Mouse (Mus musculus): Measurements from ENCODE around the gene Slc46a3. TPM values are rescaled to one million over a fixed set of nuclear protein-coding genes. Genes with fewer than 3 reads are reported as not detected.
"Not testable (repeated sequence)": the region's sequence is repeated elsewhere in the genome, so short reads cannot be mapped to it uniquely, and the experiment has no call there.

The Slc46a3 gene
- polyA plus RNA-seq, 1 experiment from 2014 or later = 3.6 TPM

- Histone ChIP-seq H3K27ac (no peak overlapping the region), H3K9me3 (replicated peaks) (no peaks in the 10 kb centered on the region), H3K9ac (no peak overlapping the region), H3K4me3 (no peak overlapping the region), H3K36me3 (no peaks in the 10 kb centered on the region), H3K4me2 (replicated peaks) (no peak overlapping the region), H3K4me1 (peaks cover 6% of the 10 kb centered on the region), H3K27me3 (no peaks in the 10 kb centered on the region)
- 83% methylated on average over 12 of the region's 12 CpGs for WGBS
- ATAC-seq (ENCODE audit: low FRiP score) = no peak
Measured at GRCm38 (mm10) chr5:147910807-147911509, 16.3 kb upstream of the Slc46a3 start.

DNA sequence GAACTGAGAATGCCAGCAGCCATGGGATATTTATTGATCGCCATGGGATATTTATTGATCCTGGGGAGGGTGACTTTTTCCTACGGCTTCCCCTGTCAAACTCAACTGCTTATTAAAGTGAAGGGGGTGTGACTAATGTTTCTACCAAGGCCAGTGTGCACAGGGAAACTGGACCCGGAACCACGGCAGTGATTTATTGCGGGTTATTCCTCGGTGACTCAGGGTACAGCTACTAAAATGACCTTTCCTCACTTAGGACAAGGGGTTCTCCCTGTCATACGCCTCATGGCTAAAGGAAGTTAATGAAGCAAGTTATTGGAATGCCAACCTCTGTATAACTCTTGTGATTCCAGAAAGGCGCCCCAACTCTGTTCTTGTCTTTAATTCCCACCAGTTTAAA is 13.2 kb upstream of the Slc46a3 start:
- H3K36me3 ChIP-seq = no peaks in the 10 kb centered on the region
- H3K4me3 ChIP-seq = no peak overlapping the region
- no peak overlapping the region for H3K27ac ChIP-seq
- no peak overlapping the region for H3K9ac ChIP-seq
- H3K9me3 ChIP-seq (replicated peaks) = no peaks in the 10 kb centered on the region
- WGBS = 87% methylated on average over 8 of the region's 8 CpGs
- no peak for ATAC-seq (ENCODE audit: low FRiP score)
- no peaks in the 10 kb centered on the region for H3K4me1 ChIP-seq
- H3K27me3 ChIP-seq = no peaks in the 10 kb centered on the region
- no peak overlapping the region for H3K4me2 ChIP-seq (replicated peaks)

DNA sequence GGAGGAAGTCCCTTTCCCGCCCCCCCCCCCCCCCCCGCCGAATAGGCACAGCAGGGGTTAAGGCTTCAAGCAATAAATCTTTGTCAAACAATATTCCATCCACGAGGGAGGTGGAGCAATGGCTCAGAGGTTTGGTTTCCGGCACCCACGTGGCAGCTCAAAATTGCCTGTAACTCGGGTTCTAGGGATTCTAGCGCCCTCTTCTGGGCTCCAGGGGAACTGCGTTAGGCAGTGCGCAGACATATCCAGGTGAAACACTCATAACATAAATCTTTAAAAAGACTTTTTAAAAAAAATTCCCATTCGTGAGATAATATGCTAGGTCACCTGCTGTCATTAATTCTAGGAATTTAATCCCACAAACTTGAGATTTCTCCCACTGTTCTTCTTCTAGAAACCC is 12.5 kb upstream of the Slc46a3 start:
- no peak overlapping the region for H3K9ac ChIP-seq
- H3K9me3 ChIP-seq (replicated peaks) = no peaks in the 10 kb centered on the region
- no peaks in the 10 kb centered on the region for H3K27me3 ChIP-seq
- H3K4me1 ChIP-seq = no peaks in the 10 kb centered on the region
- ATAC-seq (ENCODE audit: low FRiP score) = no peak
- no peaks in the 10 kb centered on the region for H3K36me3 ChIP-seq
- H3K4me3 ChIP-seq = no peak overlapping the region
- 57% methylated on average over 8 of the region's 11 CpGs for WGBS
- no peak overlapping the region for H3K27ac ChIP-seq
- no peak overlapping the region for H3K4me2 ChIP-seq (replicated peaks)

DNA sequence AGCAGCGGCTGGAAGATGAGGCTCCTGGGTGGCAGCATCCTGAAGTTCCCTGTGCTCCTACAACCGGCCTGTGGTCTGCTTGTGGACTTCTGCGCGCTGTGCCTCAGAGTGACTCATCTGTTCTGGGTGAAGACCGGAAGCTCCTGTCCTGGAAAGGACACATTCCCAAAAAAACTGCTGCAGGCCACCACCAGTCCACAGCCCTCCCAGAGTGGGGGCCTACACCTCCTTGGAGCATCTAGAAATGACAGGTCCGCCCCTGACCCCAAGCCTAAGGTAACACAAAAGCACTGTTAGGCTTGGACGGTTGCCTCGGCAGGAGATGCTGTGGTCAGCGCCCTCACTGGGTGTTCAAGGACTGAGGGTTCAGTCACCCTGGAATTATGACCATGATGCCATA is 8.6 kb upstream of the Slc46a3 start:
- Histone ChIP-seq H3K27me3 (no peaks in the 10 kb centered on the region; the same call in 1 of the 2 replicates), H3K4me3 (no peak overlapping the region), H3K27ac (no peak overlapping the region), H3K9ac (no peak overlapping the region), H3K36me3 (no peaks in the 10 kb centered on the region), H3K4me2 (replicated peaks) (no peak overlapping the region), H3K4me1 (no peaks in the 10 kb centered on the region), H3K9me3 (replicated peaks) (no peaks in the 10 kb centered on the region)
- 86% methylated on average over 9 of the region's 9 CpGs for WGBS
- ATAC-seq (ENCODE audit: low FRiP score) = no peak

GRCm38 (mm10) chr5:147902008-147902757 is 7.6 kb upstream of the Slc46a3 start:
- Histone ChIP-seq H3K27ac (no peak overlapping the region), H3K27me3 (no peaks in the 10 kb centered on the region; the same call in 1 of the 2 replicates), H3K4me2 (replicated peaks) (no peak overlapping the region), H3K4me3 (no peak overlapping the region), H3K9me3 (replicated peaks) (no peaks in the 10 kb centered on the region), H3K9ac (no peak overlapping the region), H3K36me3 (no peaks in the 10 kb centered on the region), H3K4me1 (no peaks in the 10 kb centered on the region)
- no peak for ATAC-seq (ENCODE audit: low FRiP score)
- 87% methylated on average over 15 of the region's 15 CpGs for WGBS

GRCm38 (mm10) chr5:147898968-147899549 is 4.4 kb upstream of the Slc46a3 start:
- WGBS = 64% methylated on average over 4 of the region's 4 CpGs
- Histone ChIP-seq H3K4me2 (replicated peaks) (no peak overlapping the region), H3K9ac (no peak overlapping the region), H3K4me1 (peaks cover 7% of the 10 kb centered on the region), H3K36me3 (no peaks in the 10 kb centered on the region), H3K9me3 (replicated peaks) (no peaks in the 10 kb centered on the region), H3K4me3 (no peak overlapping the region), H3K27ac (no peak overlapping the region), H3K27me3 (peaks cover 9% of the 10 kb centered on the region)
- ATAC-seq (ENCODE audit: low FRiP score) = no peak

- no peak overlapping the region for H3K4me3 ChIP-seq
- peaks cover 15% of the 10 kb centered on the region for H3K4me1 ChIP-seq
- WGBS = 77% methylated on average over 2 of the region's 2 CpGs
- no peaks in the 10 kb centered on the region for H3K9me3 ChIP-seq (replicated peaks)
- H3K4me2 ChIP-seq (replicated peaks) = no peak overlapping the region
- H3K9ac ChIP-seq = no peak overlapping the region
- H3K36me3 ChIP-seq = no peaks in the 10 kb centered on the region
- H3K27ac ChIP-seq = no peak overlapping the region
- H3K27me3 ChIP-seq = peaks cover 13% of the 10 kb centered on the region
- ATAC-seq (ENCODE audit: low FRiP score) = no peak
Measured at GRCm38 (mm10) chr5:147898254-147898653, 3.6 kb upstream of the Slc46a3 start.

DNA sequence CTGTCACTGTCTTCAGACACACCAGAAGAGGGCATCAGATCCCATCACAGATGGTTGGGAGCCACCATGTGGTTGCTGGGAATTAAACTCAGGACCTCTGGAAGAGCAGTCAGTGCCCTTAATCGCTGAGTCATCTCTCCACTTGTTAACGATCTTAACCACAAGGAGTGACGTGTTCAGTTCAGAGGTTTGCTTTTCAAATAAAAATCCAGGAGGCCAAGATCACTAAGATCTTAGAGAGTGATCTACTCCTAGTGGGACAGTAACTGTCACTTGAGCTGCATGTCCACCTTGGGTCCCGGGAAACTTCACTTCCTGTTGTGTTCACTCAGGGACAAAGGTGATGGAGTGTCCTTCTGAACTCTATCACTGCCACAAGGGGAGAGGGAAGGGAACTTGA is 1.9 kb upstream of the Slc46a3 start:
- H3K27ac ChIP-seq; H3K9ac ChIP-seq; H3K36me3 ChIP-seq; ATAC-seq (ENCODE audit: low FRiP score); H3K4me2 ChIP-seq (replicated peaks); H3K9me3 ChIP-seq (replicated peaks); H3K4me3 ChIP-seq: not testable (repeated sequence)
- 84% methylated on average over 4 of the region's 4 CpGs for WGBS
- H3K4me1 ChIP-seq = peaks cover 18% of the 10 kb centered on the region
- H3K27me3 ChIP-seq = peaks cover 24% of the 10 kb centered on the region

GRCm38 (mm10) chr5:147895436-147896198 is 1.0 kb upstream of the Slc46a3 start:
- no peak for ATAC-seq (ENCODE audit: low FRiP score)
- Histone ChIP-seq H3K4me1 (peaks cover 18% of the 10 kb centered on the region), H3K27ac (no peak overlapping the region), H3K27me3 (peaks cover 24% of the 10 kb centered on the region), H3K36me3 (no peaks in the 10 kb centered on the region), H3K4me3 (peak overlapping the region; percentile 67), H3K4me2 (replicated peaks) (peak overlapping the region; percentile 97), H3K9ac (0 out of 2 replicates have a peak overlapping the region, but pooled peaks have one; percentile 19), H3K9me3 (replicated peaks) (no peaks in the 10 kb centered on the region)
- 24% methylated on average over 16 of the region's 16 CpGs for WGBS

GRCm38 (mm10) chr5:147893766-147894454 is 705 bp downstream of the Slc46a3 start:
- Histone ChIP-seq H3K4me2 (replicated peaks) (peak overlapping the region; percentile 97), H3K36me3 (no peaks in the 10 kb centered on the region), H3K9me3 (replicated peaks) (no peaks in the 10 kb centered on the region), H3K27ac (no peak overlapping the region), H3K9ac (peak overlapping the region; percentile 59), H3K4me3 (peak overlapping the region; percentile 67), H3K4me1 (peaks cover 18% of the 10 kb centered on the region), H3K27me3 (peaks cover 24% of the 10 kb centered on the region)
- 3% methylated on average over 25 of the region's 25 CpGs for WGBS
- ATAC-seq (ENCODE audit: low FRiP score) = peak; percentile 47; the same call in 1 of the 2 replicates

- Histone ChIP-seq H3K4me1 (peaks cover 18% of the 10 kb centered on the region), H3K9me3 (replicated peaks) (no peaks in the 10 kb centered on the region), H3K4me3 (no peak overlapping the region), H3K36me3 (no peaks in the 10 kb centered on the region), H3K27ac (peak overlapping the region; percentile 30; the same call in 1 of the 2 replicates), H3K9ac (no peak overlapping the region), H3K27me3 (peaks cover 24% of the 10 kb centered on the region), H3K4me2 (replicated peaks) (peak overlapping the region; percentile 97)
- 9% methylated on average over 9 of the region's 9 CpGs for WGBS
- no peak for ATAC-seq (ENCODE audit: low FRiP score)
Measured at GRCm38 (mm10) chr5:147893143-147893542, 1.5 kb downstream of the Slc46a3 start.

Data from hindbrain, embryonic 12.5 days (tissue).